Mouse (Mus musculus) heart, adult 8-10 months (tissue): Measurements from ENCODE around the gene Cacna1d. TPM values are rescaled to one million over a fixed set of nuclear protein-coding genes. Genes with fewer than 3 reads are reported as not detected.

Experiments used
- DNase-seq: peaks from one replicate; pipeline ENCODE4 v3.0.0; 2022; ENCODE audit warnings: low spot score
- total RNA-seq, 4 experiments: library from RNA; stranded (reverse); gene quantifications; 2 replicates each; pipeline ENCODE4 v1.2.4; 2022

The Cacna1d gene
- total RNA-seq, result 1 to 10 TPM; 1.9 to 2.8 (median 2.4) TPM

GRCm38 (mm10) chr14:30491342-30491741 is at the start of gene Cacna1d:
Gene Cacna1d (minus strand): TSS chr14:30491455.
- no peak for DNase-seq

DNA sequence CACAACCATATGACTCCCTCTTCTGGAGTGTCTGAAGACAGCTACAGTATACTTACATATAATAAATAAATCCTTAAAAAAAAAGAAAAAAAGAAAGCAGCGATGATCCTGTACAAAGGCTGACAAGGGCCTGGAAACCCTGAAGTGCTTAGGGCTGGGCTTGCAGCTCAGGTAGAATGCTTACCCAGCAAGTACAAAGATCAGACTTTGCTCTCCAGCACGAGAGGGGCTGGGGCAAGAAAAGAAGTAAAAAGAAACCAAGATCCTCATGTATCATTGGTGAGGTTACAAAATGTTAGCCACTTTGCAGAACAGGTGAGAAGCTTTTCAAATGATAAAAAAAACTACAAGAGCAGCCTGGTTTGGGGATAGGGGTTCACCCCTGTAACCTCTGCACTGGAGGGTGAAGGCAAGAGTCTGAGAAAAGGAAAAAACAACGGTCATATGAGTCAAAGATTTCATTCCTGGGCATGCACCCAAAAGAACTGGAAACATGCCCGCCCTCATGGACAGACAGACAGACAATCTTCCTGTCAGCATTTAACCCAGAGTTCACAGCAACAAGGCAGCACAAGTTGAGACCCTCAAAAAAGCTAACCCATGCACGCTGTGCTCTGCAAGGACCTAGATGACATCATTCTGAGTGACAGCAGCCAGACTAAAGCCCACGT is 42.7 kb upstream of the Cacna1d start:
- DNase-seq, result no peak

- DNase-seq, result no peak
Observed at GRCm38 (mm10) chr14:30531896-30532295, 40.6 kb upstream of the Cacna1d start.

GRCm38 (mm10) chr14:30531431-30531830 is 40.2 kb upstream of the Cacna1d start:
- DNase-seq, result no peak

DNA sequence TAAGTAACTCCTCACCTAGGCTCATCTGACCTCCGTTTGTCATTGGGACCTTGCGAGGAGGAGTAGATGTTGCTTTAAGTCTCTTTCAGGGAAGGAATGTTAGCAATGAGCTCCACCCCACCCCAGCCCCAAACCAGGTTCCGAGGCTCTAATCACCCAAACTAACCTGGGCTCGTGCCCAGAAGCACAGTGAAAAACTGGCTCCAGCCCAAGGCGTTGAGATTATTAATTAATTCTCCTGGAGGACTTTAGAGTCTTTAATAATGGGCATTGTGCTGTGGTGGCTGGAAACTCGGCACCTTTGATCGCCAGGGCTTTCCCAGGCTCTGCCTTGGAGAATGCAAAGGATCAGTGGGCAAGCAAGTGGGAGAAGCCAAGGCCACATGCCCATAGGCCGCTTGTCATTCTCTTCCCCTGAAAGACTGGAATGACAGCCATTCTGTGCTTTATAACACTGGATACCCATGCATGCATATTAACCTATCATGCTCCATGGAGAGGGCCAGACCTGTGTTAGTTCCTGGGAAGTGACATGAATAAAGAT is 39.5 kb upstream of the Cacna1d start:
- DNase-seq, result no peak

- DNase-seq, result no peak
Observed at GRCm38 (mm10) chr14:30529454-30529853, 38.2 kb upstream of the Cacna1d start.

GRCm38 (mm10) chr14:30528961-30529360 is 37.7 kb upstream of the Cacna1d start:
- DNase-seq, result no peak

- no peak for DNase-seq
Observed at GRCm38 (mm10) chr14:30528392-30528791, 37.1 kb upstream of the Cacna1d start.

DNA sequence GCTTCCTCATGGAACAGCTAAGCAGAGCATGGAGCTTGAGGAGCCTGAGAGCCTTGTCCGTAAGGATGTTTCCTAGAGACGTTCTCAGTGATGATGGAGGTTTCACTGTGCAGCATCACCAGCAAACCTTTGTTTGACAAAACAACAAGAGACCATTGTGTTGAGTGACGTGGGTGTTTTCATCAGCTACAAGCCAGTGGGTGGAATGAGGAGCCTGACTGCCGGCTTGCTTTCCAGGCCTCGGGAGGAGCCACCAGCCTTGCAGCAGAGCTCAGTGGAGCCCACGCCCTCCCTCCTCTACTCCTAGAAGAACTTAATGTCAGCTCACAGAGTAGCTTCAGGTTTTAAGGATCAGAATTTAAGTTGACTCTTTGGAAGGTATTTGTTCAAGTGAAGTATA is 32.1 kb upstream of the Cacna1d start:
- DNase-seq, result no peak

GRCm38 (mm10) chr14:30519323-30519722 is 28.1 kb upstream of the Cacna1d start:
- DNase-seq, result no peak

- no peak for DNase-seq
Observed at GRCm38 (mm10) chr14:30515931-30516723, 24.9 kb upstream of the Cacna1d start.

DNA sequence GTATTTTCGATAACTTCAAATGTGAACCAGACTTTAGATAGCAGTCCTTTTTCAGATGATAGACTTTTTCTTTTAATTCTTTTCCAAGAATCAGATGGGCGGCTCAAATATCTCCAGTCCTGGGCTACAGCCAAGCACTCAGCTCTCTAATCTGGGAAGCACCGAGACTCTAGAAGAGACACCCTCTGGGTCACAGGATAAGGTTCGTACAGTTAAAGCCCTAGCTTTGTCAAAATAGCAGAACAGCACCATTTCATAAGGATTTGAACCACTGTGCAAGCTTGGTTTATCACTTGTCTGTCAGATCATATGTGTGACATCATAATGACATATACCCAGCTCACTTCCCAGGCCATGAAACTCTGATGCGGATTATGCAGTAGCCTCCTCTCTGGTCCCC is 21.6 kb upstream of the Cacna1d start:
- no peak for DNase-seq

DNA sequence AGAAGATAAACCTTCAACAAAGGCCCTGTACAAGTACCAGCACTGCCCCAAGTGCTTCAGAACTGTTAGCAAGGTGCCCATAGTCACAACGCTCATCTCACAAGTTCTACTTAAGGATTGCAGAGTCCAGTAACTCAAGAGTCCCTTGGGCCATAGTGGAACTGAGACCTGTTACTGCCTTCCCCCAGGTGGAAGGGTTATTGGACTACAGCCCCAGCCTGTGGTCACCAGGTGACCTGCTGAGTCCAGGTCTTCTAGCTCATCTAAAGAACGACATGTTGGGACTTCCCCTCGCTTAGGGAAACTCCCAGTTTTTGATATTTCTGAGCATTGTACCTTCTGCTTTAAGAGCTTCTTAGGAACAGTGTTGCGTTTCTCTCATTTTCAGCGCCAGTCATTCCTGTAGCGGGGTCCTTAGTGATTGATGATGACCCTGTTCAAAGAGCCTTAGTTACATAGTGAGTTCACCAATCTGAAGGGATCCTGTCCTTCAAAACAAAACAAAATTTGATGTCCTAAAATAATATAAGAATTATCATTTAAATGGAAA is 19.0 kb upstream of the Cacna1d start:
- DNase-seq, result no peak

DNA sequence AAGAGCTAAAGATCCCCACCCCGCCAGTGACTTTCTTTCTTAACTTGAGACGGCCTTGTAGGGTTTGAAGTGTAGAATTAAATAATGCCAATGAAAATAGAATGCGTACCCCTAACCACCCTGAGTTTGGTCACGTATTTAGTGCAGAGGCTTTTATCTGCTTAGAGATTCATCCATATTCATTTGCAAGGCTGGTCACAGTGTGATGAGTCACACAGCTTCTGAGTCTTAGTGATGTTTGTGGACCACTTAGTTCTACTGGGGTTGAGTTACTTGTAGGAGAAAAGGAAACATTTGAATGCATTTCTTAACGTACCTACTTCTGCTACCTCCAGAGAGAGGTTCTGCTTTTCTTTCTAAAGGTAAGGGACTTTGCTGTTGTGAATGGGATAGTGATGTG is 13.7 kb upstream of the Cacna1d start:
- DNase-seq, result no peak

- DNase-seq, result no peak
Observed at GRCm38 (mm10) chr14:30498202-30498601, 6.9 kb upstream of the Cacna1d start.

DNA sequence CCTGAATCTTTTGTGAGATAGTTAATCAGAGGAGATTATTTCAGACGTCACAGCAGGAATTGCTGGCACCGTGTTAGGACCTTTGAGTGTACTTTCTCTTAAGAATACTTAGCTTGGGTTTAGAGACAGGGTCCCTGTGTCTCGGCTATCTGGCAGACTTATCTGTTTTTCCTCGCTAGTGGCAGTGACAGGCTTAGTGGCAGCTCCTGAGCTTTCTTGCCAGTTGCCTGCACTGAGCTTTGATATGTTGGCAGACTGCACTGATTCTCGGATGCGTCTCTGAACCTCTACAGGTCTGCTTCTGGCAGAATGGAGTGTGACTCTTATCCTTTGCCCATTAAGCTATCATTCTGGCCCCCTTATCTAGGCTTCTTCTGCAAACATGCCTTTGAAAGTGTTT is 3.7 kb upstream of the Cacna1d start:
- no peak for DNase-seq

GRCm38 (mm10) chr14:30493276-30493675 is 2.0 kb upstream of the Cacna1d start:
- no peak for DNase-seq

DNA sequence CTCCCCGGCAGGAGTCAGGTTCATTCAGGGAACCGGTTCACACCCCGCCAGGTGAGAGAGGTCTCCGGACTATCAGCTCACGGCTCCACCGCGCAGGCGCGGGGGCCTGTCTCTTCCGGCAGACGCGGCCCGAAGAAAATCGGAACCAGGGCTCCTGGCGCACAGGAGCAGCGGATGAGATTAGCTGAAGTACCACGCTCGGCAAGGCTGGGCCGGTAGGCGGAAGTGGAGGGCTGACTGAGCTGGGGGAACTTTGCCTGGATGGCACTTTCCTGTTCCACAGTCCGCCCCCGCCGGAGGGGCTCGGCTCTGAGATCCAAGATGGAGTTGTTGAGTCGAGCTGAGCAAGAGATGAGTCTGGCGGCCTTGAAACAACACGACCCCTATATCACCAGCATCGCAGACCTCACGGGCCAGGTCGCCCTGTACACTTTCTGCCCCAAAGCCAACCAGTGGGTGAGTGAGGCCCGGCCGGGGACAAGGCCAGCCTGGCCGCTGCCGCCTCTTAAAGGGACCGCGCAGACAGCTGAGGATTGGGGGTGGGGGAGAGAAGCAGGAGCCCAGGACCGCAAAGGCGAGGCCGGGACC is 11.8 kb downstream of the Cacna1d start, which contains the start of gene Dcp1a:
Dcp1a (plus strand) TSS at position 175 of the 588 bp plus-strand sequence.
- peak; percentile 95 for DNase-seq

DNA sequence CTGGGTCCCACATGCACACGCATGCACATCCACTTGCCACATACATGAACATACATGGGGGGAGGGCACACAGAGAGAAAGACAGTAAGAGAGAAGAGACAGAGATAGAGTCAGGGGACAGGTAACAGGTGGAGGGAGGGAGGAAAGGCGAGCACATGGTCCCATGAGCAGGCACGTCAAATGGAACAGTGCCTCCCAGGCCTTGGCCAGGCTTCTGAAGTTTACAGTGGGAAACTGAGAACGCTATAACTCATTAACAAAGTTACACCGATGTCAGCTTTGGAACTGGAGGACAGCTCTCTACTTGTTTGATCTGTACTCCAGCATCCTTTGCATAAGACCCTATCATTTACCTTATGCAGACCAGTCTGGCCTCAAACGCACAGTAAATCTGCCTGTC is 16.8 kb downstream of the Cacna1d start:
- no peak for DNase-seq

DNA sequence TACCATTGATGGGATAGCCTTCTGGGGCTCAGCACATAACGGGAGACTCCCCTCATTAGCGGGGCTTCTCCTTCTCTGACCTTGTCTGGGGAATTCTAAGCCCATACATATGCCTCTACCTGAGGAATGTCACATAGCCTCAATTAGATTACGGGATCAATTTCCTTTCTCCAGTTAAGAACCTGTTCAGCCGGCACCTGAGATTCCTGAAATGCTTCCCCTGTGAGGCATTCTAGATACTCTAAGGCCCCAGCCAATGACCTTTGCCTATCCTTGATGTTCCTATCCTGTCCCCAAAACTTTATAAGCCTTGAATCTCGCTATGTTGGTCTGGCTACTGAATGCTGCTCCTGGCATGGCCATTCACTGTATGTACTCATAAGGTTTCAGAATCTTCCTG is 17.6 kb downstream of the Cacna1d start:
- DNase-seq, result no peak

DNA sequence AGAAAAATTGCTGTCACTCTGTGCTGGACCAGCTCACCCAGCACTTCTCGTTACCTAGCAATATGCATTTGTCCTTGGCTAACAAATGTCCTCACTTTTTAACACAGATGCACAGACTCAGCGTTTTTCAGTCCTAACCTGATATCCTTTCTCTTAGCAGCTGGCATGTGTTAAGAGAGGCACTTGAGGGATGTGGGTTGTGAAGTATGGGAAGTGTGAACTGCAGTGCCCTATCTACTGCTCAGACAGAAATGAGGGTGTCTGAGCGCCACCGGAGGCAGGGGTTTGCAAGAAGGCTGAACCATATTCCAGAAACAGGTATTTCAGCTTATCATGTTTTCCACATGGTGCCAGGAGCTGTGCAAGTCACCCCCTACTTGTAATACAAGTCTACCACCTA is 27.9 kb downstream of the Cacna1d start:
- DNase-seq, result no peak

GRCm38 (mm10) chr14:30459891-30460523 is 31.2 kb downstream of the Cacna1d start:
- DNase-seq, result peak; percentile 80
